Mouse (Mus musculus) adrenal gland, postnatal 25 days (tissue): ENCODE data around the gene Bglap3. TPM values are rescaled to one million over a fixed set of nuclear protein-coding genes. Genes with fewer than 3 reads are reported as not detected.
"Not testable (repeated sequence)": the region's sequence is repeated elsewhere in the genome, so short reads cannot be mapped to it uniquely, and the experiment has no call there.

ENCODE experiments used
- DNase-seq: peaks from one replicate; pipeline ENCODE4 v3.0.0; 2021; ENCODE audit warnings: mixed read lengths
- total RNA-seq: library from RNA; stranded (reverse); gene quantifications from 2 replicates; pipeline ENCODE4 v1.2.3, GENCODE M21; 2021

Bglap3 gene
- total RNA-seq, 1 experiment from 2014 or later = 0.79 TPM

GRCm38 (mm10) chr3:88376644-88377043, 4.1 kb upstream of the Bglap3 start:
- not testable (repeated sequence) for DNase-seq

GRCm38 (mm10) chr3:88375750-88376626, 3.4 kb upstream of the Bglap3 start:
- DNase-seq = not testable (repeated sequence)

- not testable (repeated sequence) for DNase-seq
Observed at GRCm38 (mm10) chr3:88368511-88368910, 4.0 kb downstream of the Bglap3 start.

- not testable (repeated sequence) for DNase-seq
Observed at GRCm38 (mm10) chr3:88367517-88367916, 5.0 kb downstream of the Bglap3 start.

- peak; percentile 48 for DNase-seq
Observed at GRCm38 (mm10) chr3:88366830-88367428, 5.6 kb downstream of the Bglap3 start.

GRCm38 (mm10) chr3:88365705-88366361, 6.7 kb downstream of the Bglap3 start:
- no peak for DNase-seq

GRCm38 (mm10) chr3:88364337-88364736, 8.2 kb downstream of the Bglap3 start, which contains the start of gene Paqr6:
TSS of gene Paqr6 (plus strand) at chr3:88364584.
- DNase-seq = peak; percentile 50

GRCm38 (mm10) chr3:88363700-88364099, 8.8 kb downstream of the Bglap3 start:
- no peak for DNase-seq

- no peak for DNase-seq
Observed at GRCm38 (mm10) chr3:88361612-88362313, 10.8 kb downstream of the Bglap3 start.

- no peak for DNase-seq
Observed at GRCm38 (mm10) chr3:88361096-88361495, 11.4 kb downstream of the Bglap3 start.

GRCm38 (mm10) chr3:88359989-88360388, 12.6 kb downstream of the Bglap3 start:
- DNase-seq = no peak

- no peak for DNase-seq
Observed at GRCm38 (mm10) chr3:88359584-88359983, 13.0 kb downstream of the Bglap3 start.

GRCm38 (mm10) chr3:88354396-88355165, 18.0 kb downstream of the Bglap3 start:
- peak; percentile 56 for DNase-seq

GRCm38 (mm10) chr3:88352907-88353306, 19.6 kb downstream of the Bglap3 start:
- no peak for DNase-seq

- no peak for DNase-seq
Observed at GRCm38 (mm10) chr3:88350732-88351131, 21.8 kb downstream of the Bglap3 start.

- DNase-seq = no peak
Observed at GRCm38 (mm10) chr3:88339006-88339405, 33.5 kb downstream of the Bglap3 start.

- no peak for DNase-seq
Observed at GRCm38 (mm10) chr3:88338316-88338715, 34.2 kb downstream of the Bglap3 start.

- DNase-seq = no peak
Observed at GRCm38 (mm10) chr3:88337367-88338020, 35.0 kb downstream of the Bglap3 start.

GRCm38 (mm10) chr3:88336058-88337013, 36.2 kb downstream of the Bglap3 start, which contains the start of the genes Tmem79 and Smg5:
TSS of gene Tmem79 (minus strand) at chr3:88336148.
TSS of gene Smg5 (plus strand) at chr3:88336260.
- peak; percentile 94 for DNase-seq
